Mouse (Mus musculus) liver, embryonic 16.5 days (tissue): ENCODE data around the gene Kcnip1. TPM values are rescaled to one million over a fixed set of nuclear protein-coding genes. Genes with fewer than 3 reads are reported as not detected.

Experiments
- ATAC-seq: fragments of 200-750 bp; cut with Nextera tagmentation; 2 replicates; pipeline ENCODE4 v1.8.0; 2017; ENCODE audit warnings: low read depth, mild to moderate bottlenecking, moderate number of reproducible peaks, moderate library complexity
- H3K27ac ChIP-seq: fragments of 300-500 bp; sonication (generic); 2 replicates; pipeline ENCODE4 v1.5.1; 2014; ENCODE audit warnings: mild to moderate bottlenecking, low read length
- H3K27me3 ChIP-seq: fragments of 300-500 bp; sonication (generic); 2 replicates; pipeline ENCODE4 v1.6.1; 2014; ENCODE audit warnings: low read depth, low read length, mixed read lengths; ENCODE audit not compliant: control insufficient read depth, insufficient read depth
- H3K36me3 ChIP-seq: fragments of 300-500 bp; sonication (generic); 2 replicates; pipeline ENCODE4 v1.6.1; 2014; ENCODE audit warnings: mild to moderate bottlenecking; ENCODE audit not compliant: control insufficient read depth, insufficient read depth
- H3K4me1 ChIP-seq: fragments of 300-500 bp; sonication (generic); 2 replicates; pipeline ENCODE4 v1.6.1; 2014; ENCODE audit warnings: low read depth, low read length, mixed read lengths; ENCODE audit not compliant: control insufficient read depth
- H3K4me2 ChIP-seq: fragments of 300-500 bp; sonication (generic); 2 replicates; pipeline ENCODE4 v1.6.1; 2014; ENCODE audit warnings: low read depth, low read length, mixed read lengths
- H3K4me3 ChIP-seq: fragments of 300-500 bp; sonication (generic); 2 replicates; pipeline ENCODE4 v1.5.1; 2014; ENCODE audit warnings: low read depth, mild to moderate bottlenecking, low read length
- H3K9ac ChIP-seq: fragments of 300-500 bp; sonication (generic); 2 replicates; pipeline ENCODE4 v1.6.1; 2014; ENCODE audit warnings: low read depth, low read length
- H3K9me3 ChIP-seq: fragments of 300-500 bp; sonication (generic); replicated peaks from 2 replicates; pipeline ENCODE4 v1.6.1; 2016; ENCODE audit warnings: low read length; ENCODE audit not compliant: control insufficient read depth
- WGBS: fragments of 180-500 bp; shearing (Covaris S2); extraction: QIAGEN DNeasy Blood & Tissue Kit; methylation state at CpG from one replicate; pipeline ENCODE4 v1.1.7; 2014; ENCODE audit not compliant: insufficient replicate concordance; 5-methylcytosine and 5-hydroxymethylcytosine counted together
- polyA plus RNA-seq: library from polyadenylated mRNA; unstranded; fragments of >200 nt; fragmentation: Nextera tagmentation; extraction: Ambion mirVana; gene quantifications from 2 replicates; pipeline ENCODE4 v1.2.1, GENCODE M21; 2015

Gene Kcnip1
- polyA plus RNA-seq, 1 experiment from 2014 or later = 0.35 TPM

DNA sequence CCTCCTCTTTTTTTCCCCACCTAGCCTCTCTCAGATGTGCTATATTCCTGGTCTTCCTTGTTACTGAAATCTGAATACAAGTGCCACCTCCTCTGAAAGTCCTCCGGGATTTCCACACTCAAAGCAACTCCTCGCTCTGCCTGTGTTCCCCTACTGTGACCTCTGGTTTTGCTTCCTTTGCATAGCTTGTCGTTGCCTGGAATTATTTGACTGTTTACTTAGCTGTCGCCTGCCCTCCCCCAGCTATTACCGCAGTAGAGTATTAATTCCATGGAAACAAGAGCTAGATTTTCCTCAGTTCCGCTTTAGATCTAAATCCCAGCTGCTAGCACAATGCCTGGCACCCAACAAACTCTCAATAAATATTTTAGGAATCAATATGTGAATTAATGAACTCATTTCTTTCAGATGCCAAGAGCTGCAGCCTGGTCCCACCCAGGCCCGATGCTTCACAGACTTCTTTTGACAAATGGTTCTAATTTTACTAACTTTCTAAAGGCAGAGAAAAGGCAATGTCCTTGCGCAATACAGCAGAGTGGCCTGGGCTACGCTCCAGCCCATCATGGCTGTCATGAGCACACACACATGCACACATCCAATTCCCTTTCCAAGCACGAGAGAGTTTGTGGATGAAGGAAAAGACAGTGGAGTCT, 192.4 kb downstream of the Kcnip1 start:
- no peak overlapping the region for H3K4me2 ChIP-seq
- no peak overlapping the region for H3K9ac ChIP-seq
- H3K9me3 ChIP-seq = no peaks in the 10 kb centered on the region
- ATAC-seq = no peak
- no peaks in the 10 kb centered on the region for H3K36me3 ChIP-seq
- 56% methylated on average over 10 of the region's 10 CpGs for WGBS
- H3K27ac ChIP-seq = no peak overlapping the region
- no peaks in the 10 kb centered on the region for H3K27me3 ChIP-seq
- no peaks in the 10 kb centered on the region for H3K4me1 ChIP-seq
- H3K4me3 ChIP-seq = no peak overlapping the region

GRCm38 (mm10) chr11:33799933-33800332, 193.0 kb downstream of the Kcnip1 start:
- Histone ChIP-seq H3K27me3 (no peaks in the 10 kb centered on the region), H3K27ac (no peak overlapping the region), H3K4me2 (no peak overlapping the region), H3K9ac (no peak overlapping the region), H3K4me3 (no peak overlapping the region), H3K9me3 (no peaks in the 10 kb centered on the region), H3K4me1 (no peaks in the 10 kb centered on the region), H3K36me3 (no peaks in the 10 kb centered on the region)
- no peak for ATAC-seq
- WGBS = 15% methylated on average over 1 of the region's 1 CpGs

DNA sequence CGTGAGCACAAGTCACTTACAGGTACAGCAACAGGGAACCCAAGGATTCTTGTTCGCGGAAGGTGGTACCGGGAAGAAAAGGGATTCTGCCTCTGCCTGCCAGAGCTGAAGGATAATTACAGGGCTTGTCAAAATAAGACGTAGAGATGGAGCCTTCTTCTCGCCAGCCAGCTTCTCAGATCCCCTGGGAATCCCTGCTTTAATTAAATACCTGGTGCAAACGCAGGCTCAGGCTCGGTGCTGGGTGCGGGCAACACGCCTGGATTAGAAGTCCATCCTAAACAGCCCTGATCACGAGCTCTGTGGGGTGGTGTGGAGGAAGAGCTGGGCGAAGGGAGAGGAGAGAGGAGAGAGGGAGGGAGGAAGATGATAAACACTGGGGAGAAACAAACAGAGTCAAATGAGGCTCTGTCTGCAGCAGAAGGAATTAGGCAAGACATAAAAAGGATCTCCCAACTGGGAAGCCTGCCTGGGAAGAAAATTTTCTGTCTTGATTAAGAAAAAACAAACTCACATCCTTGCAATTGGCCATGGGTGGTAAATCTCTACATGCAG, 194.8 kb downstream of the Kcnip1 start:
- no peak overlapping the region for H3K4me2 ChIP-seq
- no peaks in the 10 kb centered on the region for H3K27me3 ChIP-seq
- no peaks in the 10 kb centered on the region for H3K36me3 ChIP-seq
- no peak for ATAC-seq
- no peaks in the 10 kb centered on the region for H3K9me3 ChIP-seq
- WGBS = 45% methylated on average over 12 of the region's 12 CpGs
- H3K4me1 ChIP-seq = no peaks in the 10 kb centered on the region
- no peak overlapping the region for H3K9ac ChIP-seq
- H3K4me3 ChIP-seq = no peak overlapping the region
- no peak overlapping the region for H3K27ac ChIP-seq

- no peaks in the 10 kb centered on the region for H3K9me3 ChIP-seq
- H3K36me3 ChIP-seq = no peaks in the 10 kb centered on the region
- H3K4me1 ChIP-seq = no peaks in the 10 kb centered on the region
- no peak overlapping the region for H3K27ac ChIP-seq
- no peaks in the 10 kb centered on the region for H3K27me3 ChIP-seq
- H3K4me2 ChIP-seq = no peak overlapping the region
- WGBS = 21% methylated on average over 5 of the region's 5 CpGs
- no peak for ATAC-seq
- no peak overlapping the region for H3K9ac ChIP-seq
- no peak overlapping the region for H3K4me3 ChIP-seq
Measured at GRCm38 (mm10) chr11:33787362-33787761, 205.6 kb downstream of the Kcnip1 start.

DNA sequence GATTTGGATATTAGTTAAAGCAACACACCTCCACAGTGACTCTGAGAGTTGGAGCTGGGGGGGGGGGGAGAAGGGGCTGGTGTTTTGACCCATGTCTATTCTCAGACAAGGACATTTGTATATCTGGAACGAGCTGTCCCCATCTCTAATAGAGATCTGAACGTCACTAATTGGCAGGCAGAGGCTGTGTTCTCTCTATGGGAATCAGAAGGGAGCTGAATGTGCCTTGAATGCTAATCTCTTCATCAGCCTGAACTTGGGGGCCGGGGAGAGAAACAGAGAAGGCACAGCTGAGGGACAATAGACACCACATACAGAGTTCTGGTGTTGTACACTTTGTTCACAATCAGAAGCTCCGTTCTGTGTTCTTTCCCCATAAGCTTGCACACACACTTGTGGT, 206.4 kb downstream of the Kcnip1 start:
- H3K36me3 ChIP-seq = no peaks in the 10 kb centered on the region
- no peaks in the 10 kb centered on the region for H3K4me1 ChIP-seq
- no peak overlapping the region for H3K4me3 ChIP-seq
- H3K27ac ChIP-seq = no peak overlapping the region
- no peak overlapping the region for H3K9ac ChIP-seq
- WGBS = 43% methylated on average over 4 of the region's 4 CpGs
- H3K4me2 ChIP-seq = no peak overlapping the region
- no peaks in the 10 kb centered on the region for H3K27me3 ChIP-seq
- ATAC-seq = no peak
- no peaks in the 10 kb centered on the region for H3K9me3 ChIP-seq

DNA sequence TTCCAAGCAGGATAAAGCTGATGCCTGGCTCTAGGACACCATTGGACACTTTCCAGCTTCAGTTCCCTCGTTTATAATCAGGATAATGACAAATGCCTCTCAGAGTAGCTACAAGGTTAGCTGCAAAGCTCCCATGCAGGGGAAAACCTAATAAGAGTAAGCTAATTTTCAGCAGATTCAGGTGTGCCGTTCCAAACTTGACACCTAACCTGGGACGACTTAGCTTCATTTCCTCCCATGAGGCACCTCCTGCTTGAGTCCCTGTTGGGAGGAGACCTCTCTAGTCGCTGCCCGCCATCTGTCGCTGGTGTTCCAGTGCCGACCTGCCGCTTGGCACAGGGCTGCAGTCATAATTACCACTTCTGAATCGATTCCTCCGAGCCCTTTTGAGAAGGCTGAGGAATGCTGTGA, 211.4 kb downstream of the Kcnip1 start:
- no peak for ATAC-seq
- no peaks in the 10 kb centered on the region for H3K36me3 ChIP-seq
- no peak overlapping the region for H3K9ac ChIP-seq
- no peak overlapping the region for H3K27ac ChIP-seq
- no peaks in the 10 kb centered on the region for H3K27me3 ChIP-seq
- H3K4me1 ChIP-seq = no peaks in the 10 kb centered on the region
- H3K4me3 ChIP-seq = no peak overlapping the region
- H3K9me3 ChIP-seq = no peaks in the 10 kb centered on the region
- no peak overlapping the region for H3K4me2 ChIP-seq
- 46% methylated on average over 10 of the region's 10 CpGs for WGBS

- Histone ChIP-seq H3K4me1 (no peaks in the 10 kb centered on the region), H3K4me3 (no peak overlapping the region), H3K27me3 (no peaks in the 10 kb centered on the region), H3K4me2 (no peak overlapping the region), H3K9me3 (no peaks in the 10 kb centered on the region), H3K36me3 (no peaks in the 10 kb centered on the region), H3K27ac (no peak overlapping the region), H3K9ac (no peak overlapping the region)
- WGBS = 53% methylated on average over 4 of the region's 4 CpGs
- no peak for ATAC-seq
Measured at GRCm38 (mm10) chr11:33780263-33780662, 212.7 kb downstream of the Kcnip1 start.

DNA sequence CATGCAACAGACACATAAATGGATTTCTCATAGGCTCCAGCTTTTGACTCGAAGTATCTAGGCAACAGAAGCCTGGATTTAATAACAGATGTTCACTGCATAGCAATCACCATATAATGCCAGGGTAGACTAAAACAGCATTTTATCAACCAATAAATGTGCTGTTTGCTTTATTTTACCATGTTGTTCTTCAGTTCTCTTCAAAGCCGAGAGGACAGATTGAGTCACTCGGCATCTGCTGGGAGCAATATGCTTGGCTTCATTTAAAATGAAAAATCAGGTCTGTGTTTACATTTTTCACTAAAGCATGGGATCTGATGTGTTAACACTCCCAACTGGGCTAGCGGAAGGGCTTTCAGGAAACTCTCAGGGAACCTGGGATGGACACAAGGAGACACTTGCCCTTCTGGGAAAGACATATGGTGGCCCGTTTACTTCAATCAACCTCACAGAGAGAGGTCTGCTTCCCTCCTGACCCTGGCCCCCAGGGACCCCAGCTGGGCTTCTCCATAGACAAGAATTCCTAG, 220.3 kb downstream of the Kcnip1 start:
- H3K36me3 ChIP-seq = no peaks in the 10 kb centered on the region
- H3K4me2 ChIP-seq = no peak overlapping the region
- 57% methylated on average over 5 of the region's 5 CpGs for WGBS
- H3K9ac ChIP-seq = no peak overlapping the region
- H3K9me3 ChIP-seq = no peaks in the 10 kb centered on the region
- no peak overlapping the region for H3K4me3 ChIP-seq
- no peak for ATAC-seq
- H3K27me3 ChIP-seq = no peaks in the 10 kb centered on the region
- no peak overlapping the region for H3K27ac ChIP-seq
- no peaks in the 10 kb centered on the region for H3K4me1 ChIP-seq

GRCm38 (mm10) chr11:33772043-33772442, 220.9 kb downstream of the Kcnip1 start:
- no peaks in the 10 kb centered on the region for H3K36me3 ChIP-seq
- H3K4me3 ChIP-seq = no peak overlapping the region
- ATAC-seq = no peak
- H3K9ac ChIP-seq = no peak overlapping the region
- H3K4me1 ChIP-seq = no peaks in the 10 kb centered on the region
- no peak overlapping the region for H3K27ac ChIP-seq
- H3K4me2 ChIP-seq = no peak overlapping the region
- H3K9me3 ChIP-seq = no peaks in the 10 kb centered on the region
- 63% methylated on average over 2 of the region's 2 CpGs for WGBS
- H3K27me3 ChIP-seq = no peaks in the 10 kb centered on the region
